Mouse (Mus musculus): Measurements from ENCODE around the gene Rnaset2a. TPM values are rescaled to one million over a fixed set of nuclear protein-coding genes. Genes with fewer than 3 reads are reported as not detected.
"Not testable (repeated sequence)": the region's sequence is repeated elsewhere in the genome, so short reads cannot be mapped to it uniquely, and the experiment has no call there.

Rnaset2a gene
- polyA plus RNA-seq, 1 experiment from 2014 or later: 24.8 TPM

GRCm38 (mm10) chr17:8165977-8166376, 18.1 kb upstream of the Rnaset2a start:
- H3K4me2 ChIP-seq: peak overlapping the region; percentile 55

GRCm38 (mm10) chr17:8165608-8165945, 17.7 kb upstream of the Rnaset2a start:
- peak; percentile 28; the same call in 1 of the 2 replicates for ATAC-seq (ENCODE audit: insufficient number of reproducible peaks, insufficient read depth, low FRiP score, low TSS enrichment, low read depth)

More at GRCm38 (mm10) chr17:8165977-8166376, 18.1 kb upstream of the Rnaset2a start:
- WGBS: 0% methylated on average over 11 of the region's 11 CpGs
- Histone ChIP-seq H3K36me3 (peaks cover 16% of the 10 kb centered on the region), H3K9ac (peak overlapping the region; percentile 67; the same call in 1 of the 2 replicates), H3K4me3 (peak overlapping the region; percentile 54)
- ATAC-seq (ENCODE audit: insufficient number of reproducible peaks, insufficient read depth, low FRiP score, low TSS enrichment, low read depth); H3K9me3 ChIP-seq; H3K27me3 ChIP-seq; H3K27ac ChIP-seq; H3K4me1 ChIP-seq: not testable (repeated sequence)

GRCm38 (mm10) chr17:8164701-8165607, 17.1 kb upstream of the Rnaset2a start, which contains the start of gene Fgfr1op:
Gene Fgfr1op, plus strand, starts transcription at chr17:8165501.
- H3K9ac ChIP-seq: peak within 1 kb of the TSS; percentile 67
- peak; percentile 96 for ATAC-seq (ENCODE audit: insufficient number of reproducible peaks, insufficient read depth, low FRiP score, low TSS enrichment, low read depth)
- 2% methylated on average over 18 of the region's 55 CpGs for WGBS
- H3K27ac ChIP-seq, H3K4me1 ChIP-seq, H3K27me3 ChIP-seq, H3K36me3 ChIP-seq, H3K9me3 ChIP-seq: not testable (repeated sequence)
- H3K4me3 ChIP-seq: peak within 1 kb of the TSS; percentile 54
- H3K4me2 ChIP-seq: peak within 1 kb of the TSS; percentile 55

More at GRCm38 (mm10) chr17:8165608-8165945, 17.7 kb upstream of the Rnaset2a start:
- peak overlapping the region; percentile 55 for H3K4me2 ChIP-seq
- H3K4me1 ChIP-seq, H3K27ac ChIP-seq, H3K27me3 ChIP-seq, H3K9me3 ChIP-seq: not testable (repeated sequence)
- peaks cover 14% of the 10 kb centered on the region for H3K36me3 ChIP-seq
- peak overlapping the region; percentile 54 for H3K4me3 ChIP-seq
- H3K9ac ChIP-seq: peak overlapping the region; percentile 67
- WGBS: under 1% methylated on average over 40 of the region's 42 CpGs

GRCm38 (mm10) chr17:8160969-8161368, 13.1 kb upstream of the Rnaset2a start:
- H3K9ac ChIP-seq; H3K4me3 ChIP-seq; H3K27ac ChIP-seq; ATAC-seq (ENCODE audit: insufficient number of reproducible peaks, insufficient read depth, low FRiP score, low TSS enrichment, low read depth); H3K4me2 ChIP-seq; H3K27me3 ChIP-seq; H3K9me3 ChIP-seq; H3K4me1 ChIP-seq; H3K36me3 ChIP-seq: not testable (repeated sequence)
- 46% methylated on average over 3 of the region's 3 CpGs for WGBS

- not testable (repeated sequence) for H3K27me3 ChIP-seq; H3K27ac ChIP-seq; H3K4me3 ChIP-seq; H3K36me3 ChIP-seq; H3K4me2 ChIP-seq; H3K9ac ChIP-seq; ATAC-seq (ENCODE audit: insufficient number of reproducible peaks, insufficient read depth, low FRiP score, low TSS enrichment, low read depth); H3K4me1 ChIP-seq; H3K9me3 ChIP-seq
- WGBS: no CpG with 5 or more reads among the region's 1 CpGs
These were observed 10.7 kb upstream of the Rnaset2a start for GRCm38 (mm10) chr17:8158627-8159026.

- H3K4me1 ChIP-seq; H3K9me3 ChIP-seq; ATAC-seq (ENCODE audit: insufficient number of reproducible peaks, insufficient read depth, low FRiP score, low TSS enrichment, low read depth); H3K36me3 ChIP-seq; H3K27me3 ChIP-seq; H3K9ac ChIP-seq; H3K27ac ChIP-seq; H3K4me3 ChIP-seq; H3K4me2 ChIP-seq: not testable (repeated sequence)
- 83% methylated on average over 1 of the region's 8 CpGs for WGBS
These were observed 8.1 kb upstream of the Rnaset2a start for GRCm38 (mm10) chr17:8155982-8156381.

- 81% methylated on average over 7 of the region's 7 CpGs for WGBS
- not testable (repeated sequence) for H3K4me1 ChIP-seq; H3K27ac ChIP-seq; H3K36me3 ChIP-seq; H3K4me3 ChIP-seq; H3K9me3 ChIP-seq; H3K4me2 ChIP-seq; H3K27me3 ChIP-seq; H3K9ac ChIP-seq; ATAC-seq (ENCODE audit: insufficient number of reproducible peaks, insufficient read depth, low FRiP score, low TSS enrichment, low read depth)
These were observed 7.1 kb upstream of the Rnaset2a start for GRCm38 (mm10) chr17:8155010-8155409.

- not testable (repeated sequence) for H3K27ac ChIP-seq; H3K36me3 ChIP-seq; H3K4me1 ChIP-seq; H3K27me3 ChIP-seq; H3K9me3 ChIP-seq; ATAC-seq (ENCODE audit: insufficient number of reproducible peaks, insufficient read depth, low FRiP score, low TSS enrichment, low read depth)
- WGBS: 12% methylated on average over 5 of the region's 5 CpGs
- H3K4me3 ChIP-seq: peak overlapping the region; percentile 57
- H3K9ac ChIP-seq: peak overlapping the region; percentile 78
- H3K4me2 ChIP-seq: peak overlapping the region; percentile 56
These were observed 966 bp downstream of the Rnaset2a start for GRCm38 (mm10) chr17:8146931-8147330.

- H3K27me3 ChIP-seq; H3K27ac ChIP-seq; H3K4me3 ChIP-seq; H3K4me2 ChIP-seq; H3K9me3 ChIP-seq; H3K36me3 ChIP-seq; H3K4me1 ChIP-seq; H3K9ac ChIP-seq; ATAC-seq (ENCODE audit: insufficient number of reproducible peaks, insufficient read depth, low FRiP score, low TSS enrichment, low read depth): not testable (repeated sequence)
- 66% methylated on average over 12 of the region's 14 CpGs for WGBS
These were observed 3.9 kb downstream of the Rnaset2a start for GRCm38 (mm10) chr17:8143802-8144673.

GRCm38 (mm10) chr17:8140210-8140609, 7.7 kb downstream of the Rnaset2a start:
- 85% methylated on average over 3 of the region's 3 CpGs for WGBS
- ATAC-seq (ENCODE audit: insufficient number of reproducible peaks, insufficient read depth, low FRiP score, low TSS enrichment, low read depth); H3K4me1 ChIP-seq; H3K9ac ChIP-seq; H3K27me3 ChIP-seq; H3K36me3 ChIP-seq; H3K27ac ChIP-seq; H3K9me3 ChIP-seq; H3K4me3 ChIP-seq; H3K4me2 ChIP-seq: not testable (repeated sequence)

- not testable (repeated sequence) for H3K27ac ChIP-seq; H3K9ac ChIP-seq; H3K4me3 ChIP-seq; H3K9me3 ChIP-seq; H3K36me3 ChIP-seq; H3K27me3 ChIP-seq; H3K4me1 ChIP-seq; H3K4me2 ChIP-seq; ATAC-seq (ENCODE audit: insufficient number of reproducible peaks, insufficient read depth, low FRiP score, low TSS enrichment, low read depth)
- WGBS: 88% methylated on average over 5 of the region's 5 CpGs
These were observed 9.8 kb downstream of the Rnaset2a start for GRCm38 (mm10) chr17:8138116-8138515.

All from embryonic facial prominence, embryonic 13.5 days (tissue).